Mouse (Mus musculus): Measurements from ENCODE around the gene Gzmc.
"Not testable (repeated sequence)": the region's sequence is repeated elsewhere in the genome, so short reads cannot be mapped to it uniquely, and the experiment has no call there.

Gzmc gene

DNA sequence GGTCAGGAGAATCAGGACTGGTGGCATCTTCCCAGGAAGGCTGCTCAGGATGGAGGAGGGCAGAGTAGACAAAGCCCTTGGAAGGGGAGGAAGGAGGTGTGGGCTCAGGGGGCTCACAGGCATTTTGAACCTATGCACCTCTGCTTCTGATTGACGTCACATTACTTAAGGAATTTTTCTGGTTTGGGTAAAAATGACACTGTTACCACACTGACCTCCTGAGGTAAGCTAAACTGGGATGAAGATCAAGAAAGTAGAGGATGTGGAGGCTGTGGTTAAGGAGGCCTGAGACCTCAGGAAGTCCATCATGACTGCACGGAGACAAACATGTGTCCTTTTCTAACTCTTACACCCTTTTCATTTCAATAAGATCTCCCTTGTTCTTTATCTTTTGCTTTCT lies at the start of gene Gzmc:
Gzmc (minus strand) TSS at position 101 of the 400 bp plus-strand sequence.
- DNase-seq (ENCODE audit: low read depth in 2 of 2, low spot score in 2 of 2), result no peak

DNA sequence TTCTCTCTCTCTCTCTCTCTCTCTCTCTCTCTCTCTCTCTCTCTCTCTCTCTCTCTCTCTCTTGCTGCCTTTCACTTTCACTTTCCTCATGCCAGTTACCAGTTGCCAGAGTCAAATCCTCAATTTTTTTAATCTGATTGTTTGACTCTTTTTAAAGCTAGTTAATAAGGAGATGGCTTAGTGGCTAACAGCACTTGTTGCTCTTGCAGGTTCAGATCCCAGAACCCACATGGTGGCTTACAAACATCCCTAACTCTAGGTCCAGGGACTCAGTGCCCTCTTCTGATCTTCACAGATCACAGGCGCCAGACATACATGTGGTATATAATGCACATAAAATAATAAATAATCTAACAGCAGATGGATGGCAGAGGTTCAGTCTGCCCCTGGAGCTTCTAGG lies 49.4 kb upstream of the Gzmc start:
- no peak for DNase-seq (ENCODE audit: low read depth in 2 of 2, low spot score in 2 of 2)

DNA sequence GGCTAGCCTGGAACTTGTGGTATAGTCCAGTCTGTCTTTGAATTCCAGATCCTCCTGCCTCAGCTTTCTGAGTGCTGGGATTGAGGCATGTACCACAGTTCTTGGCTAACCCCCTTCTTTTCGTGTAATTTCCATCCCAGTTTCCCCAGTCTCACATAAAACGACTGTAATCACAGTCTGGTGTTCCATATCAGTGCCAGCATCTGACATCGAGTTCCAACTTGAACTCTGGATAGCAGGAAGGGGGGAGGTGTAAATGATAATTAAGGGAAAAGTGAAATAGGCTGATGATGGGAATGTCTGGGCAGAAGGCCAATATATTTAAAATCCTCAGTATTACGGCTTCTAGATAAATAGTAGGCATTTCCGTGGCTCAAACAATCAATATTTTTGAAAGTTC lies 46.6 kb upstream of the Gzmc start:
- DNase-seq (ENCODE audit: low read depth in 2 of 2, low spot score in 2 of 2), result no peak

DNA sequence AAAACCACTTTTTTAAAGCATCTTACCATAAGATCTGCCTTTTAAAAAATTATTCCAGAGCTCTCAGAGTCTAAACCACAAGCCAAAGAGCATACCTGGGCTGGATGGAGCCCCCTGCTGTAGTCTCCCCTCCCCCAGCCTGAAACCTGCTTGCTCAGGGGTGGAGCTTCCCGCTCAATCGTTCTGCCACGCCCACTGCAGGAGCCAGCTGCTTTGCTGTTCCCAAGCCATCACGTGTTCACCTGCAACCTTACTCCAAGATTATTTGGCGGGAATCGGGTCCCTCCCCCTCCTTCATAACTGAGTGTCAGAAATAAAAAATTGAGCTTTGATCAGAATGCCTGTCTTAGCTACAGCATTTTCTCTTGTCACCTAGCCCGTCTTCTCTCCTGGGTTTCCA lies 44.2 kb upstream of the Gzmc start:
- DNase-seq (ENCODE audit: low read depth in 2 of 2, low spot score in 2 of 2), result not testable (repeated sequence)

DNA sequence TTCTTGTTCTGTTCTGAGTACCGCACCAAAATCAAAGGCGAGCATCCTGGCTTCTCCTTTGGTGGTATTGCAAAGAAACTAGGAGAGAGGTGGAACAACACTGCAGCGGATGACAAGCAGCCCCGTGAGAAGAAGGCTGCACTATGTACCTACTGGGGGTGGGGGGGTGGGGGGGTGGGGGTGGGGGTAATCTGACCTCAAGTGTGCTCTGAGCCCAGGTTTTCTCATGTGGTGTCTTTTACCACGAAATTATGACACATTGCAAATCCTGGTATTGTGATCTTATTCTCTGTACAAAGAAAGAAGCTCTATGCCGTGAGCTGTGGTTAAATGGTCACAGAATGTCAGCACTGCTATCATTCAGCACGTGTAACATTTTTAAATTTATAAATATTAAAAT lies 41.6 kb upstream of the Gzmc start:
- DNase-seq (ENCODE audit: low read depth in 2 of 2, low spot score in 2 of 2), result not testable (repeated sequence)

DNA sequence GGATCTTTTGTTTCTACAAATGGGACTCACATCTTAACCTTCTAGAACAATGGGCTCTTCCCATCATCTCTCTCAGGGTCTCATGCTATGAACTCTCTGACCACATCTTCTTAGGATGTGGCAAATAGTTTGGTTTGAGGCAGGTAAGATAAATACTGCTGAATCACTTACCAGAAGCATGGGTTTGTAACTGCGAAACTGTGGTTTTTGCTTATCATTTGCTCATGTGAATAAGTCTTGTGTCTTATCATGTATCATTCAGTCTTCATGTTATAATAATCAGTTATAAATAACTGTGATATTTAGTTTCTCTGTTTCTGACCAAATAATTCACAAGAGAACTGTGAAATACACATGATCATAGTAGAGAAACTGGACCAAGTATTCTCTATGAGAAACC lies 31.7 kb upstream of the Gzmc start:
- DNase-seq (ENCODE audit: low read depth in 2 of 2, low spot score in 2 of 2), result no peak

DNA sequence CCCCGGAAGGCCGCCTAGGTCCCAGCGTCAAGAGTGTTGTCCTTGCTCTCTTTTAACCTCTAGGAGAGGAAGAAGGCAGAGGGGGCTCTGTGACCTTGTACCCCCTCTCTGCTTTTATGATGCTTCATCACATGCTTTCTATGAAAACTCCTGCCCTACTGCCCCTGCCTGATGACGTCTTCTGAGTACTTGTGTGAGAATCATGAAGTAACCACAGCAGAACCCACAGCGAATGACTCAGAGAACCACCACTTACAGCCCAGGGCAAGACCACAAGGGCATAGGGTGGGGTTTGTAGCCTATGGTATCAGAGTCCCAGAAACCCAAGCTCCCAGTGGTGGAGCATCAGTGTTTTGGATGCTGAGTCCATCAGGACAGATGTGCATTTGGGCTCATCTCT lies 27.7 kb upstream of the Gzmc start, which contains the start of gene Gzmb:
Gzmb (minus strand) TSS at position 108 of the 400 bp plus-strand sequence.
- peak; percentile 18 to 41 for DNase-seq (ENCODE audit: low read depth in 2 of 2, low spot score in 2 of 2)

DNA sequence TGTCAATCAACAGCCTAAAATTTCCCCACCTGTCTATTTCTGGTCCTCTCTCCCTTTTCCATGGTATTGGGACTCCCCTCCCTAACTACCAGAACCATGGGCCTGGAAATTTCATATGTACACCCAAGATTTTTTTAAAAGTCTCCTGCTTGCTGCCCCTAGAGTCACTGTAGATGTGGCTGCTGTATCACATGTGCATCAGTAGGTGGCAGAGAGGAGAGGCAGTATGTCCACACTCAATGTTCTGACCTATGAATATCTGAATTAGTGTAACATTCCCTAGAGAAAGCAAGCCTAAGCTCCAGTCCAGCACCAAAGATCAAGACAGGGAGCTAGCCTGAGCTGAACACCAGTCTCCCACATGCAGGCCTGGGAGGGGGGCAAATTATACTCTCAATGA lies 6.0 kb upstream of the Gzmc start:
- DNase-seq (ENCODE audit: low read depth in 2 of 2, low spot score in 2 of 2), result peak in 1 of 2 experiments; percentile 16

DNA sequence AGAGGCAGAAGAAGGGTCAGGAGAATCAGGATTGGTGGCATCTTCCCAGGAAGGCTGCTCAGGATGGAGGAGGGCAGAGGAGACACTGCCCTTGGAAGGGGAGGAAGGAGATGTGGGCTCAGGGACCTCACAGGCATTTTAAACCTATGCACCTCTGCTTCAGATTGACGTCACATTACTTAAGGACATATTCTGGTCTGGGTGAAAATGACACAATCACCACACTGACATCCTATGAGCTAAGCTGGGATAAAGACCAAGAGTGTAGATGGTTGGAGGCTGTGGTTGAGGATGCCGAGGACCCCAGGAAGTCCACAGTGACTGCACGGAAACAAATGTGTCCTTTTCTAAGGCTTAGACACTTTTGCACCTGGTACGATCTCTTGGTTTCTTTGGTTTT lies 23.1 kb downstream of the Gzmc start, which contains the start of gene Gzmf:
Gzmf (minus strand) TSS at position 101 of the 400 bp plus-strand sequence.
- DNase-seq (ENCODE audit: low read depth in 2 of 2, low spot score in 2 of 2), result no peak

DNA sequence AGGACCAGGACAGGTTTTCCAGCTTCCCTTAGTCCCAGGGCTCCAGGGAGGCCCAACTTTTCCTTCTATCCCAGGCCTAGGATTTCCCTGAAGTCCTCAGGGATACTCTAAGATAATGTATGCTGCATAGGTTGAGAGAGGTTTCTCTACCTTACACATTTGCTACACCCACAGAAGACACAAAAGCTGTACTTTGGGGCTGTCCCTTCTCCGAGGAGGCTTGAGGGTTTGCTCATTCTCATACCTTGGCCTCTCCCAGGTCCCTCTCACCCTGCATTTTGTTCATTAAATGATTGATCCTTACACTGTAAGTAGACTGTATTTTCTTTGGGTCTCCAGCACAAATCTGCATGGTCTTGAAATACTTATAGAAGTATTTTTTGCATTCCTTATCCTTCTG lies 28.8 kb downstream of the Gzmc start:
- DNase-seq (ENCODE audit: low read depth in 2 of 2, low spot score in 2 of 2), result no peak

DNA sequence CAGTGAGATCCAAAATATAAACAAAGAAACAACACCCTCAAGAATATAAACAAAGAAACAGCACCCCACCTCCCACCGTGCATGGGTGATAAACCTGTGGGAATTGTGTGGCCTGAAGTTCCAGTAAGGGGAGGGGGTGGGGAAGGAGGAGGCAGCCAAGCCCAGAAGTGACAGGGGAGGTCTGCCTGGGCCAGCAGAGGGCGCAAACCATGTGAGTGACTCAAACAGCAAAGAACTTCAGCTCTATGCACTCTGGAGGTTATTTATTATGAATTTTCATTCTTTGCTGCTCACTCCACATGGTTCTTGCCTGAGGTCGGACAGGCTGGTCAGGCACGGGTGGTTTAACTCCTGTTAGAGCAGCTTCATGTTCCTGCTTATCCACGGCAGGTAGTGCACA lies 29.4 kb downstream of the Gzmc start:
- DNase-seq (ENCODE audit: low read depth in 2 of 2, low spot score in 2 of 2), result peak in 1 of 2 experiments; percentile 45

DNA sequence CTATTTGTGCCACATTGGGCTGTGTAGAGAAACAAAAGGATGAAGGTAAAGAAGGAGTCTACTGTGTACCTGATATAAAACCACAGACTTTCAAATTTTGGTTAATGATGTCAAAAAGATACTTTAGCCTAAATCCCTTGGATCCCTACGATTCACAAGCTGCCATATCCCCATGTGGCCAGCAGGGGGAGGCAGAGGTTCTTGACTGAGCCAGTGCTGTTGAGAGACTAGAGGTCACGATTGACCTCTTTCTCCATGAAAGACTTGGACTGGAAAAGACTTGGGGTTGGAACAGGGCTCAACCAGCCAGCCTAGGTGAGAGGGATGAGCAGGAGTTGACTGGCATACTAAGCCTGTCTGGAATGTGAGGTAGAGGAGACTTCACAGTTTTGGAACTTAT lies 30.5 kb downstream of the Gzmc start:
- peak; percentile 66 to 74 for DNase-seq (ENCODE audit: low read depth in 2 of 2, low spot score in 2 of 2)

DNA sequence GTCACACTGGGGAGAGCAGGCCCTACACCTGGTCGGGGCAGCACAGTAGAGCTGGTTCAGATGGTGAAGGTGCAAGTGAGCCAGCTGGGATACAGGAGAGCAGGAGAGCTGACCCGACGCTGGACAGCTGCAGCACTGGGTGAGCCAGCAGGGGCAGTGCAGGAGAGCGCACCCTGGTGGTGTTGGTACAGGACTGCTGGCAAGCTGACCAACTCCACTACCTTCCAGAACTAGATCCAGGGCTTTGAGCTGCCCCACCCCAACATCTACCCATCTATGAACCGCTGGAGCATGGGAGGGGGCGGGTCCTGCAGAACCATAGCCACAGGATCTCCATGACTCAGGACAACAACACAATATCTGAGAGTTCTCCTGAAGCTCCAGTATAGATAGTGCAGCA lies 47.5 kb downstream of the Gzmc start:
- no peak for DNase-seq (ENCODE audit: low read depth in 2 of 2, low spot score in 2 of 2)

DNA sequence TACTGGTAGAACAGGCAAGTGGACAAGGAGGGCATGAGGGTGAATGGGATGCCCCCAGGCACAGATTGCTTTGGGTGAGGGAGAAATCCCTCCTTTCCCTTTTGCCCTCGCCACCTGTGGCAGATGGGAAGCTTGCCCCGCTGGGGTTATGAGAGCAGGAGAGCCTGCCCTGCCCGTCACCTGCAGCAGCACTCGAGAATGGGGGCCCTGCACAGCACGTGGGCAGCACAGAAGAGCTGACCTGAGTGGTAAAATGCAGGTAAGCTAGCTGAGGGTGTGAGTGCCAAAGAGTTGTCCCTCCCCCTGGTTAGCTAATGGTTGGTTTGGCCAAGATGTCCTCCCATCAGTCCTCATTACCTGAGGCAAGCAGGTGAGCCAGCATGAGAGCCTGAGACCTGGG lies 47.9 kb downstream of the Gzmc start:
- DNase-seq (ENCODE audit: low read depth in 2 of 2, low spot score in 2 of 2), result no peak

All from CD8-positive naive resting alpha-beta T cell, adult 2 months (primary cell).